Mouse (Mus musculus): ENCODE data around the gene Tmco1. TPM values are rescaled to one million over a fixed set of nuclear protein-coding genes. Genes with fewer than 3 reads are reported as not detected.

Tmco1 gene
- polyA plus RNA-seq, 1 experiment from 2014 or later, result 73.4 TPM

DNA sequence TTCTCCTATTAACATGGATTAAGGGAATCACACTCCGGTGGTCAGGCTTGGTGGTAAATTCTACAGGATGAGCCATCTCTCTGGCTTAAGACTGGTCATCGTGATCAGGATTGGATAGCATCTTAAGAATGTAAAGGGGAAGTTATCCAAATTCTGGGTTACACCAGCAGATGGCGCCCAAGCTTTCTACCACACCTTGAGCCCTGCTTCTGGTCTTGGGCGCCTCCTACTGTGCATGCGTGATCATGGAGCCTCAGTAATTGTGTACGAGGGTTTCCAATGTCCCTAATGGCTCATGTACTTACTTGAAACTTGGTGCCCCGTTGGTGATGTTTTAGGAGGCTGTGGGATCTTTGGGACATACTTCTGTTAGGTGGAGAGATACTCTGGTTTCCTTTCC is 61.7 kb downstream of the Tmco1 start:
- Histone ChIP-seq H3K4me1 (peaks cover 11% of the 10 kb centered on the region), H3K9me3 (no peaks in the 10 kb centered on the region), H3K27ac (no peak overlapping the region), H3K36me3 (replicated peaks) (peaks cover 30% of the 10 kb centered on the region), H3K4me3 (no peak overlapping the region), H3K27me3 (ENCODE audit: poor library complexity, severe bottlenecking) (peaks cover 13% of the 10 kb centered on the region)
- DNase-seq (ENCODE audit: extremely low spot score, low spot score), result peak; percentile 79
- WGBS, result 12% methylated on average over 7 of the region's 7 CpGs

DNA sequence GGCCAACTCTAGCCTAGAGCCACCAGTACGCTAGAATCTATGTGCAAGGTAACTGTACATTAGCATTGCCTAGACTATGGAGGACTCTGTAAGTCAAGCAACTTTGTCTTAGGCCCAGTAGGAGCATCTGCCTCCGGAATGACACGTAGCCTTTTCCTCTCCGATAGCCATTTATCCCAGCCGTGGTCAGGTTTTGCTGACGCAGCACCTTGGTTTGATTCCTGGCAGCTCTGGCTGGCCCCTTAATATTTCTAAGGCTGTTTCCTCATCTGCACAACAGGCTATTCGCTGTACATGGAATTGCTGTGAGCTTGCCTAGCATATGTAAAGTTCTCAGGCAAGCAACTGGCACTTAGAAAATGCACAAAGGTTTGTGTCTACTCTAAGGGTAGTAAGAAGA is 64.6 kb downstream of the Tmco1 start:
- no peaks in the 10 kb centered on the region for H3K9me3 ChIP-seq
- H3K36me3 ChIP-seq (replicated peaks), result peaks cover 9% of the 10 kb centered on the region; the same call in 1 of the 2 replicates
- peaks cover 21% of the 10 kb centered on the region for H3K27me3 ChIP-seq (ENCODE audit: poor library complexity, severe bottlenecking)
- no peak overlapping the region for H3K4me3 ChIP-seq
- H3K4me1 ChIP-seq, result peaks cover 18% of the 10 kb centered on the region
- 95% methylated on average over 7 of the region's 7 CpGs for WGBS
- DNase-seq (ENCODE audit: extremely low spot score, low spot score), result no peak
- no peak overlapping the region for H3K27ac ChIP-seq

DNA sequence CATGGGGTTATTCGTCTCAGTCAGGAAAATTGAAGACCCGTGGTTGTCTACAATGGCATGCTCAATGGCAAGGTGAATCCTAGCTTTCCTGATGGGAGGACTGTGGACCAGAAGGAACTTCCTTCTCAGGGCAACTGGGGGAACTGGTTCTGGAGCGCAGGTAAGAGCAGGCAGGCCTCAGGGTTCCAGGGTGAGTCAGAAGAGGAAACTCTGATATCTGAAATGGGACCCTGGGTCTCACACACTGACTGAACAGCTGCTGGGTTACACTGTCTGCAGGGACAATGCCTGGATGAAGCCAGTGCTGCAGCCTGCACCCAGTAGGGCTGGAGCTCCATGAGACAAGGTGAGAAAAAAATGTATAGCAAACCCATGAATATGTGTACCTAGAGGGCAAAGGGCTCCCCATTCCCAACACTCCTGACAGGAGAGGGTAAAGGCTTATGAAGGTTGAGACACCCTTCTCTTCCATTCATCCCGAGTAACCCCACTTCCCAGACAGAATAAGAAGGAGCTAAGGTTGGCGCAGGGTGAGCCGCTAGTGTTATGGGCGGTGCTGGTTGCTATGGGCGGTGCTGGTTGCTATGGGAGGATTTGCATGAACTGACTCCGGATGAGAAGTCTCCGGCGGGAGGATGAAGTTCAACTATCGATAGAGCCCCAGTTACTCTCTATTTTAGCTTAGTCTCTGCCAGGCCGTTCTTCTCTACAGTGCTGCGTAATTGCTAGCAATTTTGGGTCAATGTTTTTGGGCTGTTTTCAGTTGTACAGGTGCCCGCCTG is 66.0 kb downstream of the Tmco1 start:
- Histone ChIP-seq H3K27me3 (ENCODE audit: poor library complexity, severe bottlenecking) (peaks cover 21% of the 10 kb centered on the region), H3K27ac (no peak overlapping the region), H3K4me1 (peaks cover 24% of the 10 kb centered on the region), H3K4me3 (peak overlapping the region; percentile 28; the same call in 1 of the 2 replicates), H3K9me3 (no peaks in the 10 kb centered on the region), H3K36me3 (replicated peaks) (peaks cover 5% of the 10 kb centered on the region; the same call in 1 of the 2 replicates)
- 21% methylated on average over 15 of the region's 15 CpGs for WGBS
- DNase-seq (ENCODE audit: extremely low spot score, low spot score), result peak; percentile 71

DNA sequence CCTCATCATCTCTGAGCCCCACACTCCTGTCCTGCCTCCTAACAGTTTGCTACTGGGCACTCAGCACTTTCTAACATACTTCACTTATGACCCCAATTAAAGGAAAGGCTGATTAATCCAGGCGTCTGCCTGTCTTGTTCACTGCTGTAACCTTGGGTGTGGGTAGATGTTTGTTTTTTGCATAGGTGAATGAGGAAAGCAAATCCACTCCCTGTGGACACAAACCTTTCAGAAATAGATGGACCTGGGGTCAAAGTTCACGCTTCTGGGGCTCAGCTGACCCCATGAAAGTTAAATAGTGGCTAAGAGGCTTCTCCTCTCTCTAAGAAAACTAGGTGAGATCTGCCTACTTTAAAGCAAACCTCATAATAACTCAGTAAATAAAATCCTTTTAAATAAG is 66.8 kb downstream of the Tmco1 start:
- H3K4me1 ChIP-seq, result peaks cover 24% of the 10 kb centered on the region
- peaks cover 21% of the 10 kb centered on the region for H3K27me3 ChIP-seq (ENCODE audit: poor library complexity, severe bottlenecking)
- H3K9me3 ChIP-seq, result no peaks in the 10 kb centered on the region
- no peak overlapping the region for H3K4me3 ChIP-seq
- H3K27ac ChIP-seq, result no peak overlapping the region
- WGBS, result 55% methylated on average over 2 of the region's 2 CpGs
- no peak for DNase-seq (ENCODE audit: extremely low spot score, low spot score)
- peaks cover 3% of the 10 kb centered on the region; the same call in 1 of the 2 replicates for H3K36me3 ChIP-seq (replicated peaks)

DNA sequence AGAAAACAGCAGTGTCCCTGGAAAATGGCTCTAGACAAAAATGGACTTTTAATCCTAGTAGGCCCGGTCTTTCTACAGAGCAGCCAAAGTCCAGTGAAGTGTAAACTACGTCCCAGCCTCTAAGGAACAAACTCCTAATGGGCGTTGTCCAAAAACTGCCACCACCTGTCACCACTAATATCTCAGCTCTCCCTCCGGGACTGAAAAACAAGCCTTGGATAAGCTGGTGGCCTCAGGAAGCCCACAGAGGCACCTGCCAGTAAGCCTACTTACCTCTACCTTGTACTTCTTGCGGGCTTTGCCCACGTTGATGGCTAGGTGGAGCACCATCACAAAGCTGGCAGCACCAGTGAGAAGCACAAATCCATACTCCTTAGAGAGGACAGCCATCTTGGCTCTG is 69.8 kb downstream of the Tmco1 start:
- no peak for DNase-seq (ENCODE audit: extremely low spot score, low spot score)
- H3K36me3 ChIP-seq (replicated peaks), result peaks cover 3% of the 10 kb centered on the region; the same call in 1 of the 2 replicates
- 74% methylated on average over 6 of the region's 6 CpGs for WGBS
- no peak overlapping the region for H3K4me3 ChIP-seq
- no peak overlapping the region for H3K27ac ChIP-seq
- H3K4me1 ChIP-seq, result peaks cover 29% of the 10 kb centered on the region
- no peaks in the 10 kb centered on the region for H3K9me3 ChIP-seq
- H3K27me3 ChIP-seq (ENCODE audit: poor library complexity, severe bottlenecking), result peaks cover 21% of the 10 kb centered on the region

DNA sequence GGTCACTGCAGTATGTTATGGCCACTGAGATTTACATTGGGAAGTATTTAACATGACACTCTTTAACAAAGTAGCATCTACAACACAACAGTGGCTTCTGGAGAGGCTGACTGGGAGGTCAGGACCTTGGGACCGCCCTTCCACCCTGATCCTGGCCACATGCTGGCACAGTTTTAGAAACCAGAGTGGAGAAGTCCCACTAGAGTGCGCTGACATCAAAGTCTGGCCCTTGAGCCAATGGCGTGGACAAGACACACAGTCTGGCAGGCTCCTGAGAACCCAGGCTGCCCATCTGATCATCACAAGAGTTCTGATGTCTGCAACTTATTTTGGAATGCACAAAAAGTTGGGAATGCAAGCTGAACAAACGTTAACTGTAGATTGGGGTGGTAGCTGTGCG is 71.6 kb downstream of the Tmco1 start:
- Histone ChIP-seq H3K36me3 (replicated peaks) (peaks cover 3% of the 10 kb centered on the region; the same call in 1 of the 2 replicates), H3K9me3 (no peaks in the 10 kb centered on the region), H3K4me1 (peaks cover 23% of the 10 kb centered on the region), H3K4me3 (no peak overlapping the region), H3K27ac (no peak overlapping the region), H3K27me3 (ENCODE audit: poor library complexity, severe bottlenecking) (peaks cover 10% of the 10 kb centered on the region)
- DNase-seq (ENCODE audit: extremely low spot score, low spot score), result no peak
- 73% methylated on average over 5 of the region's 5 CpGs for WGBS

DNA sequence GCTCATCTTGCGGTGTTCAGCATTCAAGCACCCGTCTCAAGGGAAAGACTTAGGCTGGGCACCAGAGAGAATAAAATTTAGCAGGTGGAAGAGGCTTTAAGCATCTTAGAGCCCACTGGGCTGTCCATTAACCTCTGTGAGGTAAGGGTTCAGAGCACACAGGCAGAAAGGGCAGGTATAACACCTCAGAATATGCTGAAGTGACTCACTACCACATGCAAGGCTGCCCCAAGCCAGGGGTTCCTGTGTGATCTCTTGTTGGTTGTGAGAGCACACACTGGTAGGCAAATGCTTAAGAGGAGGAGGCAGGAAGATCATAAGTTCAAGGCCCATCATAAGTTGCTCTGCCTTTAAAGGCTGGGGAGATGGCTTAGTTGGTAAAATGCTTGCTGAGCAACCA is 72.0 kb downstream of the Tmco1 start:
- Histone ChIP-seq H3K9me3 (no peaks in the 10 kb centered on the region), H3K27ac (no peak overlapping the region), H3K4me3 (no peak overlapping the region), H3K27me3 (ENCODE audit: poor library complexity, severe bottlenecking) (peaks cover 5% of the 10 kb centered on the region), H3K4me1 (peaks cover 20% of the 10 kb centered on the region), H3K36me3 (replicated peaks) (peaks cover 3% of the 10 kb centered on the region; the same call in 1 of the 2 replicates)
- WGBS, result 82% methylated on average over 2 of the region's 2 CpGs
- DNase-seq (ENCODE audit: extremely low spot score, low spot score), result no peak

DNA sequence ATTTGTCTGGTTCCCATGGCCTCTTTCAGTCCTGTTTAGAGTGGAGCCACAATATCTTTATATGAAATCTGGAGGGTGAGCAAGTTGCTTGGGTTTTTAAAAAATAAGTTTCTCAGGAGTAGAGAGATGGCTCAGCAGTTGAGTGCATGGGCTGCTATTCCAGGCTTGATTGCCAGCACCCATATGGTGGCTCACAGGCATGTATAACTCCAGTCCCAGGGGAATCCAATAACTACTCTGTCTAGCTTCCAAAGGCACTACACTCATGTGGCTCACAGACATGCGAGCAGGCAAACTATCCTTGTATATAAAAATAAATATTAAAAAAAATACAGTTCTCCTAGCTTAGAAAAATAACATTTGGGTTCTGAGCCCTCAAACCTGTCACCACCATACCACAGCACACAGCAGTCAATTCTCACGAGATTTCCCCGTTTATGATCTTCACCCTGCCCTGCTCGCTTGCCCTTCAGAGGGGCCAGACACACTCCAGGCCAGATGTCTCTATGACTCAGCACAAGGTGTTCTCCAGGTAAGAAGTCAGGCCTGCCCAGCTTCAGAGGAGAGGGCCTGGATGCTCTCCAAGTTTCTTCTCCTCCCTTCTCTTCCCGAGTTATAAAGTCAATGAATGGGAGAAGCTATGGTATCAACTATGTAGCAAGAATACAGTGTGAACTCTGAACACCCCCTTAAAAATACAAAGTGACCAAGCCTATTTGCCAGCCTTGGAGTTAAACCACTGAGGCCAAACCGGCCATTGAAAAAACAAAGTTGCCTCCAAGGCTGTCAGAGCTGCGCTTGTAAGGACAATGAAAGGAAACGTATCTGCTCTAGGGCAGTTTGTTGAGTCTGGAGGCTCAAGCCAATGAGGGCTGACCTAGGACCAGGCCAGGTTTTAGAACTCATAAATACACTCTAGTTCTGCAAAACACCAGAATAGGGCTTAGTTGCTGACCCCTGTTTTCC is 73.2 kb downstream of the Tmco1 start:
- no peak overlapping the region for H3K4me3 ChIP-seq
- H3K36me3 ChIP-seq (replicated peaks), result 0 out of 2 replicates have a peak, but pooled peaks cover 2% of the 10 kb centered on the region
- 90% methylated on average over 8 of the region's 8 CpGs for WGBS
- H3K27ac ChIP-seq, result no peak overlapping the region
- DNase-seq (ENCODE audit: extremely low spot score, low spot score), result no peak
- H3K27me3 ChIP-seq (ENCODE audit: poor library complexity, severe bottlenecking), result no peaks in the 10 kb centered on the region
- H3K4me1 ChIP-seq, result peaks cover 26% of the 10 kb centered on the region
- no peaks in the 10 kb centered on the region for H3K9me3 ChIP-seq

DNA sequence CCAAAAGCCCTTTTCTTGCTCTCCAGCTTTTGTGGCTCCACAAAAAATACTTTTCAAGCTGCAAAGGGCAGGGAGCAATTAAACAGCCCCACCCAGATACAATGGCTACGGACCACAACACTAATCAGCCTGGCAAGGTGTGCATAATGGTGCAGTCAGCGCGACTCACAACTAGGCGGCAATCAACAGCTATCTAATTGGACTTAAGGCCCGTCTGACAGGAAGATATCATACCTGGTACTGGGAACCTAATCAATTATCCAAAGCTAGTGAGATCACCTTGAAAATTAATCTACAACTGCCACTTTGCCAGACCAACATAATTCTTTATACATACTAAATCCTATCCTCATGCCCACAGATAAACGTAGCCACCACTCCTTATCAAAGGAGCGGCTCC is 74.1 kb downstream of the Tmco1 start:
- Histone ChIP-seq H3K27me3 (ENCODE audit: poor library complexity, severe bottlenecking) (no peaks in the 10 kb centered on the region), H3K9me3 (no peaks in the 10 kb centered on the region), H3K36me3 (replicated peaks) (no peaks in the 10 kb centered on the region), H3K27ac (no peak overlapping the region), H3K4me3 (no peak overlapping the region), H3K4me1 (peaks cover 24% of the 10 kb centered on the region)
- DNase-seq (ENCODE audit: extremely low spot score, low spot score), result no peak
- 80% methylated on average over 7 of the region's 7 CpGs for WGBS

DNA sequence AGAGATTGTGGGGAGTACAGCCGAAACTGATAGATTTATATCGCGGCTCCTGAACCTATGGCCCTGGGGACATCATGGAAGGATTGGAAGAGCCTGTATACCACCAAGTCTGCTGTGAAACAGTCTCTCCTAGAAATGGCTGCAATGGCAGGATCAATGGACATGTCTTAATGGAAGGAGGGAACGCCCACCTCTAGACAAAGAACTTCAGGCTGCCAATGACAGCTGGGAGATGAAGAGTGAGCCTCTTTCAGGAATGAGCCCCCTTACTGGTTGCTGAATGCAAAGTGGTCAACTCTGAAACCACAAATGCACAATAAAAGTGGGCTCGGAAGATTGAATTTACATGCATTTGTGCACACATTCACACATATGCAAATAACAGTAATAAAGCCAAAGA is 74.6 kb downstream of the Tmco1 start:
- peaks cover 20% of the 10 kb centered on the region for H3K4me1 ChIP-seq
- 0 out of 2 replicates have a peak, but pooled peaks cover 2% of the 10 kb centered on the region for H3K27me3 ChIP-seq (ENCODE audit: poor library complexity, severe bottlenecking)
- peak overlapping the region; percentile 37; the same call in 1 of the 2 replicates for H3K27ac ChIP-seq
- H3K9me3 ChIP-seq, result no peaks in the 10 kb centered on the region
- no peak overlapping the region for H3K4me3 ChIP-seq
- H3K36me3 ChIP-seq (replicated peaks), result no peaks in the 10 kb centered on the region
- 89% methylated on average over 5 of the region's 5 CpGs for WGBS
- no peak for DNase-seq (ENCODE audit: extremely low spot score, low spot score)

DNA sequence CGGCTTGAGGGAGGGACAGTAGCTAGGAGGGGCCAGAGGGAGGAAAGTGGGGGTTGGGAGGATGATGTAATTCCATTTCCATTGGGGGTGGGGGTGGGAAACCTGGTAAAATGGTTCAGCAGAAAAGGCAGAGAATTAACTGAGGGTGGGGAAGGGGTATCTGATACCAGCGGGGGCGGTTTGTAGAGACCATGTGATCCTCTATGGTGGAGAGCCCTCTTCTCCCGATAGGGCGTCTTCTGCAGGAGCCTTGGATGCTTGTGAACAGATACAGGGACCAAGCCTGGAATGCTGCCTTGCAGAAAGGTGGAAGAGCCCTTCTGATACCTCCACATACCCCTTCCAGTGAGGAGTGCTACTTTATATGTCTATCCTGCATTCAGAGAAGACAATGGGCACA is 75.0 kb downstream of the Tmco1 start:
- Histone ChIP-seq H3K9me3 (no peaks in the 10 kb centered on the region), H3K4me1 (peaks cover 16% of the 10 kb centered on the region), H3K27me3 (ENCODE audit: poor library complexity, severe bottlenecking) (0 out of 2 replicates have a peak, but pooled peaks cover 6% of the 10 kb centered on the region), H3K27ac (peak overlapping the region; percentile 37; the same call in 1 of the 2 replicates), H3K36me3 (replicated peaks) (no peaks in the 10 kb centered on the region), H3K4me3 (no peak overlapping the region)
- no peak for DNase-seq (ENCODE audit: extremely low spot score, low spot score)
- WGBS, result 89% methylated on average over 5 of the region's 5 CpGs
